Mouse (Mus musculus) E14TG2a.4 (cell line): ENCODE results near the gene Car9.

Experiments
- CTCF ChIP-seq: conservative IDR thresholded peaks from 2 replicates; pipeline ENCODE4 v1.5.1; 2014; ENCODE audit warnings: low read length
- NANOG ChIP-seq: IDR thresholded peaks from 2 replicates; pipeline ENCODE4 v1.6.1; 2014; ENCODE audit warnings: borderline replicate concordance, low read length, mixed read lengths
- POU5F1 ChIP-seq: IDR thresholded peaks from 2 replicates; pipeline ENCODE4 v1.6.1; 2014; ENCODE audit warnings: low read length, borderline replicate concordance

- TF ChIP-seq CTCF (no peak), POU5F1 (no peak), NANOG (no peak)
Measured at GRCm38 (mm10) chr4:43504269-43504668, 2.5 kb upstream of the Car9 start.
